Mouse (Mus musculus) embryonic fibroblast, embryonic 13.5 days (primary cell): ENCODE measurements at regions not wholly inside any gene's neighbourhood (a gene's known extent, or its start where the extent isn't known, plus 50 kb on each side); places are given as distances from the start of the nearest gene placed in this dataset.

Source experiments
- CTCF ChIP-seq: IDR thresholded peaks from 2 replicates; pipeline ENCODE4 v1.5.1; 2011; ENCODE audit warnings: mild to moderate bottlenecking, control low read depth, low read length, moderate library complexity, borderline replicate concordance; ENCODE audit not compliant: insufficient read depth
- POLR2A ChIP-seq: IDR thresholded peaks from 2 replicates; pipeline ENCODE4 v1.6.1; 2011; ENCODE audit warnings: low read depth, mild to moderate bottlenecking, control low read depth, low read length, moderate library complexity

DNA sequence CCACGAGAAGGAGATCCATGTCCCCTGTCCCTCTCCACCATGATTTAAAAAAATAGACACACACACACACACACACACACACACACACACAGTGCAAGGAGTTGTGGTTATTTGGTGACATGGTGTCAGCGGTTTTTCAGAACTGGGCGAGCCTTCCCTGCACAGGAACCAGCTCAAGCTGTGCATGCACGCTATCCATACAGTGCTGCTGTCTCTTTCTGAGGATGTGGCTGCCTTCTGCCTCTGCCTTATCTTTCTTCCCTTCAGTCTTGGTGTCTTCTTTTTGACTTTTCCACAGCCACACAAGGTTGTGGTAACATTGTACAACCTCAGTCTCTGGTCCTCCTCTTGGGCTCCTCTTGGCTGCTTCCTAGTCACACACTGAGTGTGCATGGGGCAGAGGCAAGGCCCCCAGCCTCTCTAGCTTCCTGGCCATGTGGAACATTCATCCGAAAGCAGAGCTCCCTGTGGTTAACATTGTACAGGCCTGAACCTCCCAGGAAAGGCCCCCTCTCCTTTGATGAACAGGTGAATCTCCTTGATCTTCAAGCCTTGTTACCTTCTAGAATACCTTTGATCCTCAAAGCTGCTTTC is 157.6 kb downstream of the Gadd45g start:
- TF ChIP-seq CTCF = no peak
- TF ChIP-seq POLR2A = no peak
